Mouse (Mus musculus) neural tube, embryonic 12.5 days (tissue): Measurements from ENCODE around the gene Gm45140. TPM values are rescaled to one million over a fixed set of nuclear protein-coding genes. Genes with fewer than 3 reads are reported as not detected.

Experiments used
- ATAC-seq: fragments of 200-750 bp; cut with Nextera tagmentation; 2 replicates; pipeline ENCODE4 v1.8.0; 2017; ENCODE audit warnings: low read depth, mild to moderate bottlenecking, moderate TSS enrichment, moderate library complexity; ENCODE audit not compliant: low FRiP score
- H3K27ac ChIP-seq: fragments of 300-500 bp; sonication (generic); 2 replicates; pipeline ENCODE4 v1.5.1; 2016
- H3K27me3 ChIP-seq: fragments of 300-500 bp; sonication (generic); replicated peaks from 2 replicates; pipeline ENCODE4 v1.6.1; 2016; ENCODE audit warnings: mild to moderate bottlenecking
- H3K36me3 ChIP-seq: fragments of 300-500 bp; sonication (generic); 2 replicates; pipeline ENCODE4 v1.6.1; 2016; ENCODE audit warnings: mild to moderate bottlenecking
- H3K4me1 ChIP-seq: fragments of 300-500 bp; sonication (generic); 2 replicates; pipeline ENCODE4 v1.6.1; 2016
- H3K4me2 ChIP-seq: fragments of 300-500 bp; sonication (generic); replicated peaks from 2 replicates; pipeline ENCODE4 v1.6.1; 2016; ENCODE audit warnings: mild to moderate bottlenecking
- H3K4me3 ChIP-seq: fragments of 300-500 bp; sonication (generic); 2 replicates; pipeline ENCODE4 v1.5.1; 2016
- H3K9ac ChIP-seq: fragments of 300-500 bp; sonication (generic); 2 replicates; pipeline ENCODE4 v1.6.1; 2016; ENCODE audit warnings: mild to moderate bottlenecking
- H3K9me3 ChIP-seq: fragments of 300-500 bp; sonication (generic); 2 replicates; pipeline ENCODE4 v1.6.1; 2016; ENCODE audit warnings: mild to moderate bottlenecking
- WGBS: fragments of 180-500 bp; shearing (Covaris S2); methylation state at CpG from one replicate; pipeline ENCODE4 v1.1.7; 2016; 5-methylcytosine and 5-hydroxymethylcytosine counted together
- polyA plus RNA-seq: library from polyadenylated mRNA; unstranded; fragments of >200 nt; fragmentation: Nextera tagmentation; extraction: Ambion mirVana; gene quantifications from 2 replicates; pipeline ENCODE4 v1.2.1, GENCODE M21; 2016

Gm45140 gene
- polyA plus RNA-seq: 6.2 and 6.7 TPM in 2 replicates

DNA sequence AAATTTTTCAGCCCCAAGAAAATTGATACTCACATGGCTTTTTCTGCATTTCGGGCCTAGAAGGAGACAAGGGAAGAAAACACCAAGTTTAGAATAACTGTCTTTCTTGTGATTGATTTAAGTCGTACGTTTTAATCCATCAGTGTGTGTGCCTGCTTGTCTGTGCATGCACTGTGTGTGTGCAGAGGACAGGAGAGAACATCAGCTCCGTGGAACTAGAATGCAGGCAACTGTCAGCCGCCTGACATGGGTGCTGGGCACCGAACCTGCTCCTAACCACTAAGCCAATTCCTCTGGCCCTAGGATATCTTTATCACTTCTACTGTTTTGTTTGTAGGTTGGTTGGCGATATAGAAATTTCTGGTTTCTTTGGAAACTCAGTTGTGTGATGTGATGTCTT lies at the start of gene Gm45140:
Gm45140 (minus strand) TSS at position 101 of the 400 bp plus-strand sequence.
- 93% methylated on average over 7 of the region's 7 CpGs for WGBS
- Histone ChIP-seq H3K4me1 (peaks cover 10% of the 10 kb centered on the region; the same call in 1 of the 2 replicates), H3K36me3 (peaks cover 36% of the 10 kb centered on the region), H3K4me2 (no peak within 1 kb of the TSS), H3K9ac (no peak within 1 kb of the TSS), H3K9me3 (no peaks in the 10 kb centered on the region), H3K4me3 (no peak within 1 kb of the TSS), H3K27me3 (no peaks in the 10 kb centered on the region), H3K27ac (no peak within 1 kb of the TSS)
- no peak for ATAC-seq

DNA sequence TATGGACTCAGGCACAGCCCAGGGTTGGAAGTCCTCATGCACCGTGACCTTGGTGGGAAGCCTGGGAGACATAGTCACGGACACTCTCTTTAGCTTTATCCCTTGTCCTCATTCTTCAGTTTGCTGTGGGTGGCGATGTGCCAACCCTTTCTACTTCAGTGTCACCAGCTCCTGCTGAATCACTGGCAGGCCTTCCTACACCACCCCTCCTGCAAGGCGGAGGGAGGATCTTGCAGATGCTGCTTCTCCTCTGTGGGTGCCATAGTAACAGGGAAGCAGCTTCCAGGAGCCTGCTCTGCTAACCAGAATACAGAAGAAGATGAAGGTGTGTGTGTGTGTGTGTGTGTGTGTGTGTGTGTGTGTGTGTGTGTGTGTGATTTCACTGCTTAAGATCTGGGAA lies 47.2 kb upstream of the Gm45140 start:
- H3K27me3 ChIP-seq: no peaks in the 10 kb centered on the region
- H3K4me2 ChIP-seq: no peak overlapping the region
- H3K36me3 ChIP-seq: no peaks in the 10 kb centered on the region
- no peak overlapping the region for H3K4me3 ChIP-seq
- no peak for ATAC-seq
- no peak overlapping the region for H3K27ac ChIP-seq
- no peaks in the 10 kb centered on the region for H3K4me1 ChIP-seq
- no peaks in the 10 kb centered on the region for H3K9me3 ChIP-seq
- WGBS: 65% methylated on average over 4 of the region's 4 CpGs
- no peak overlapping the region for H3K9ac ChIP-seq

DNA sequence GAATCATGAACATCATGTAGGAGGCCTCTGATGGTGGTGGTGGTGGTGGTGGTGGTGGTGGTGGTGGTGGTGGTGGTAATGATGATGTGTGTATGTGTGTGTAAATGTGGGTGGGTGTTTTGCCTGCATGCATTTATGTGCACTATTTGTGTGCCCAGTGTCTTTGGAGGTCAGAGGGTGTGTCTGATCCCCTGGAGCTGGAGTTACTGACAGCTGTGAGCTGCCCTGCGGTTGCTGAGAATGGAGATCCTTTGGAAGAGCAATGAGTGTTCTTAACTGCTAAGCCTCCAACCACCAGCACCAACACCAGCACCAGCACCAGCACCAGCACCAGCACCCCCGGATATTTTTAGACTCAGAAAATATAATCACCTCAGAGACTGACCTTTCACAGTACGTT lies 46.6 kb upstream of the Gm45140 start:
- Histone ChIP-seq H3K27ac (no peak overlapping the region), H3K4me1 (no peaks in the 10 kb centered on the region), H3K4me2 (no peak overlapping the region), H3K36me3 (no peaks in the 10 kb centered on the region), H3K4me3 (no peak overlapping the region), H3K27me3 (no peaks in the 10 kb centered on the region), H3K9me3 (no peaks in the 10 kb centered on the region), H3K9ac (no peak overlapping the region)
- WGBS: 85% methylated on average over 3 of the region's 3 CpGs
- ATAC-seq: no peak

DNA sequence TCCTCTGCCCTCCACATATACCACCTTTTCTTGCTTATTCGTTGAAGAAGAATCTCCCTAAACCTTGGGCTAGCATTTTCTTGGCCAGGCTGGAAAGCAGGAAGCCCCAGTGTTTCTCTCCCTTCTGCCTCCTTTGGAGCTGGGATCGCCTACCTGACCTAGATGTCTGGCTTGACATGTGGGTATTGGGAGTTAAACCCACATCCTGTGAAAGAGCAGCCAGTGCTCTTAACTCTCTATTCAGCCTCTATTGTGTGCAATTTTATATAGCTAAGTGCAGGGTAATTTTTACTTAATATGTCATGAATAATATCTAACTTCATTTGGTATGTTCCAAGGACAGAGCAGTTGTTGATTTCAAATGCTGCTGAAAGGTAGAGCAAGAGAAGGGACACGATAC lies 44.0 kb upstream of the Gm45140 start:
- WGBS: 74% methylated on average over 3 of the region's 3 CpGs
- Histone ChIP-seq H3K4me1 (no peaks in the 10 kb centered on the region), H3K27ac (no peak overlapping the region), H3K36me3 (no peaks in the 10 kb centered on the region), H3K27me3 (no peaks in the 10 kb centered on the region), H3K4me2 (no peak overlapping the region), H3K9me3 (no peaks in the 10 kb centered on the region), H3K9ac (no peak overlapping the region), H3K4me3 (no peak overlapping the region)
- ATAC-seq: no peak

- Histone ChIP-seq H3K36me3 (no peaks in the 10 kb centered on the region), H3K4me3 (no peak overlapping the region), H3K9ac (no peak overlapping the region), H3K27me3 (no peaks in the 10 kb centered on the region), H3K27ac (no peak overlapping the region), H3K4me1 (no peaks in the 10 kb centered on the region), H3K4me2 (no peak overlapping the region), H3K9me3 (no peaks in the 10 kb centered on the region)
- WGBS: 51% methylated on average over 4 of the region's 4 CpGs
- no peak for ATAC-seq
Measured at GRCm38 (mm10) chr6:87879010-87879409, 43.4 kb upstream of the Gm45140 start.

- Histone ChIP-seq H3K9me3 (no peaks in the 10 kb centered on the region), H3K4me1 (no peaks in the 10 kb centered on the region), H3K9ac (no peak overlapping the region), H3K27ac (no peak overlapping the region), H3K27me3 (no peaks in the 10 kb centered on the region), H3K4me2 (no peak overlapping the region), H3K36me3 (no peaks in the 10 kb centered on the region), H3K4me3 (no peak overlapping the region)
- WGBS: 76% methylated on average over 13 of the region's 13 CpGs
- no peak for ATAC-seq
Measured at GRCm38 (mm10) chr6:87876068-87876643, 40.6 kb upstream of the Gm45140 start.

- Histone ChIP-seq H3K9me3 (no peaks in the 10 kb centered on the region), H3K27me3 (no peaks in the 10 kb centered on the region), H3K4me2 (no peak overlapping the region), H3K36me3 (no peaks in the 10 kb centered on the region), H3K4me3 (no peak overlapping the region), H3K9ac (no peak overlapping the region), H3K27ac (no peak overlapping the region), H3K4me1 (no peaks in the 10 kb centered on the region)
- no peak for ATAC-seq
- 85% methylated on average over 7 of the region's 7 CpGs for WGBS
Measured at GRCm38 (mm10) chr6:87875562-87875961, 40.0 kb upstream of the Gm45140 start.

- 80% methylated on average over 1 of the region's 1 CpGs for WGBS
- ATAC-seq: no peak
- Histone ChIP-seq H3K9ac (no peak overlapping the region), H3K4me2 (no peak overlapping the region), H3K36me3 (no peaks in the 10 kb centered on the region), H3K4me1 (no peaks in the 10 kb centered on the region), H3K4me3 (no peak overlapping the region), H3K9me3 (no peaks in the 10 kb centered on the region), H3K27me3 (no peaks in the 10 kb centered on the region), H3K27ac (no peak overlapping the region)
Measured at GRCm38 (mm10) chr6:87875083-87875482, 39.5 kb upstream of the Gm45140 start.

DNA sequence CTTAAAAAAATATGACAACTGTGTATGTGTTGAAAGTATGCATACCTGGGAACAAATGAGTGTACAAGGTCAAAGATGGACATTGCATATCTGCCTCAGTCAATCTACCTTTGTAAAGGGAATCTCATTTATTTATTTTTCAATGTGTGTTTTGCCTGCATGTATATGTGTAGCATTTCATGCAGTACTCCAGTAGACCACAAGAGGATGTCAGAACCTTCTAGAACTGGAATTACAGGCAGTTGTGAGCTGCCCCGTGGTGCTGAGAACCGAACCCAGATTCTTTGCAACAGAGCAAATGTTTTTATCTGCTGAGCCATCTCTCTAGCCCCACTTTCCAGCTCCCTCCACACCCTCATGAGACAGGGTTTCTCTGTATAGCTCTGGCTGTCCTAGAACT lies 38.4 kb upstream of the Gm45140 start:
- Histone ChIP-seq H3K9ac (no peak overlapping the region), H3K4me3 (no peak overlapping the region), H3K27me3 (no peaks in the 10 kb centered on the region), H3K27ac (no peak overlapping the region), H3K36me3 (no peaks in the 10 kb centered on the region), H3K4me1 (no peaks in the 10 kb centered on the region), H3K9me3 (no peaks in the 10 kb centered on the region), H3K4me2 (no peak overlapping the region)
- ATAC-seq: no peak
- 82% methylated on average over 2 of the region's 2 CpGs for WGBS

- WGBS: 62% methylated on average over 1 of the region's 1 CpGs
- Histone ChIP-seq H3K4me3 (no peak overlapping the region), H3K4me2 (no peak overlapping the region), H3K9ac (no peak overlapping the region), H3K27me3 (no peaks in the 10 kb centered on the region), H3K9me3 (no peaks in the 10 kb centered on the region), H3K4me1 (no peaks in the 10 kb centered on the region), H3K36me3 (no peaks in the 10 kb centered on the region), H3K27ac (no peak overlapping the region)
- no peak for ATAC-seq
Measured at GRCm38 (mm10) chr6:87873104-87873503, 37.5 kb upstream of the Gm45140 start.

DNA sequence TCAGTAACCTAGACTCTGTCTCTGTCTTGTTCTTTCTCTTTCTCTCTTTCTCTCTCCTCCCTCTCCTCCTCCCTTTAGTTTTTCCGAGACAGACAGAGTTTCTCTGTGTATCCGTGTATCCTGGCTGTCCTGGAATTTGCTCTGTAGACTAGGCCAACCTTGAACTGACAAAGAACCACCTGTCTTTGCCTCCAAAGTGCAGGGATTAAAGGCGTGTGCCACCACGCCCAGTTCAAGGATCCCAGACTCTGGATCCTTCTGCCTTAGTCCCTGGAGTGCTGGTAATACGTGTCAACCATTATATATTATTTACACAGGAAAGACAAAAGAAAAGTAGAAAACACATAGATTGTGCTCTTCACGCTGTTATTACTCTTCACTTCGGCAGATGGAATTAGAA lies 35.6 kb upstream of the Gm45140 start:
- no peak overlapping the region for H3K27ac ChIP-seq
- no peaks in the 10 kb centered on the region for H3K9me3 ChIP-seq
- ATAC-seq: no peak
- no peak overlapping the region for H3K4me2 ChIP-seq
- H3K27me3 ChIP-seq: no peaks in the 10 kb centered on the region
- no peak overlapping the region for H3K9ac ChIP-seq
- 89% methylated on average over 7 of the region's 7 CpGs for WGBS
- no peak overlapping the region for H3K4me3 ChIP-seq
- H3K36me3 ChIP-seq: no peaks in the 10 kb centered on the region
- H3K4me1 ChIP-seq: no peaks in the 10 kb centered on the region

- Histone ChIP-seq H3K4me1 (no peaks in the 10 kb centered on the region), H3K27ac (no peak overlapping the region), H3K27me3 (no peaks in the 10 kb centered on the region), H3K36me3 (no peaks in the 10 kb centered on the region), H3K4me3 (no peak overlapping the region), H3K4me2 (no peak overlapping the region), H3K9ac (no peak overlapping the region), H3K9me3 (no peaks in the 10 kb centered on the region)
- no peak for ATAC-seq
- WGBS: 79% methylated on average over 1 of the region's 1 CpGs
Measured at GRCm38 (mm10) chr6:87870440-87870839, 34.8 kb upstream of the Gm45140 start.

DNA sequence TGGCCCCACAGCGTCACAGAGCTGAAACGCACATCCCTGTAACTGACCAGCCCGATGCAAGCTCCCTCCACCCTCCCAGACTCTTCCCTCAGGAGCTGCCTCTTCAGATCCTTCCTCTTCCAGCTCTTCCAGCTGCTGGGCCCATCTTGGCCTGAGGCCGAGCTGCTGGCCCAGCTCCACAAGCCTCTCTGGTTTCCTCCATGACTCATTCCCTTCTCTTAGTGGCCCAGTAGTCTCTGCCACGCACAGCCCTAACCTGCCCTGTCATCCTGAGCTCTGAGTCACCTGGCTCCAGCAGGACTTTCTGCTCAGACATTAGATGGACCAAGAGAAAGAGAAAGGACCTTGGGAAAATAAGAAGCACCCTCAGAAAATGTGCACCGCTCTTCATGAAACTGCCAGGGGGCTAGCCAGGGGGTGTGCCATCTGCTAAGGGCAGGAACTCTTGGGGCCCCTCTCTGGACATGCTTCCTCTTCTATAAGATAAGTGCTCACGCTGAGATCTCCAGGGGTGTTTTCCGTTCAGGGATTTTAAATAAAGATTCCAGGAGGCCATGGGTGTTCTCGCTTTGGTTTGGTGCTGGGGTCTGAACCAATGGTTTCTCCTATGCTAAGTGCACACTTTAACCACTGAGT lies 33.4 kb upstream of the Gm45140 start:
- Histone ChIP-seq H3K36me3 (no peaks in the 10 kb centered on the region), H3K27ac (no peak overlapping the region), H3K4me1 (no peaks in the 10 kb centered on the region), H3K27me3 (no peaks in the 10 kb centered on the region), H3K9me3 (no peaks in the 10 kb centered on the region), H3K4me3 (no peak overlapping the region), H3K9ac (no peak overlapping the region), H3K4me2 (no peak overlapping the region)
- WGBS: 79% methylated on average over 9 of the region's 9 CpGs
- ATAC-seq: no peak
